In genomic region chr16:10527046-10527644, GRCm38 (mm10) we compare ENCODE assay signal across 15 mouse cellular contexts. TPM values are rescaled to one million over a fixed set of nuclear protein-coding genes. Genes with fewer than 3 reads are reported as not detected.
A peak's percentile ranks its signal among the peaks of the same experiment; 100 is the strongest.
DNase-seq lines count a peak whose midpoint lies in the region; ATAC-seq and TF ChIP-seq lines count a peak whose summit lies in the region.
"Had no signal": no experiment of that assay in that cellular context is flagged by ENCODE, and none has a peak within 500 bp of the region (broad histone marks: within the 10 kb centered on the region; RNA-seq: fewer than 3 reads in every experiment).

No protein-coding gene starts in this region.

- no peaks in the 10 kb centered on the region for H3K27me3 ChIP-seq in kidney, postnatal 0 days (ENCODE audit: insufficient read depth, low read length)
- no peaks in the 10 kb centered on the region for H3K27me3 ChIP-seq in kidney, embryonic 14.5 days (ENCODE audit: control insufficient read depth, insufficient read depth, low read length)
- no peaks in the 10 kb centered on the region for H3K27me3 ChIP-seq in midbrain, postnatal 0 days (ENCODE audit: insufficient read depth, low read length)
- H3K27me3 ChIP-seq in midbrain, embryonic 16.5 days (ENCODE audit: control insufficient read depth, insufficient read depth, low read depth, low read length): no peaks in the 10 kb centered on the region
- H3K27me3 ChIP-seq in hindbrain, postnatal 0 days (ENCODE audit: insufficient read depth, low read length): no peaks in the 10 kb centered on the region
- H3K27me3 ChIP-seq: liver, embryonic 13.5 days; midbrain, embryonic 15.5 days; neural tube, embryonic 13.5 days had no signal

- H3K4me2 ChIP-seq in kidney, postnatal 0 days (ENCODE audit: low read length): no peak overlapping the region
- H3K4me2 ChIP-seq in kidney, embryonic 14.5 days (replicated peaks; ENCODE audit: low read depth, low read length): no peak overlapping the region
- H3K4me2 ChIP-seq in midbrain, postnatal 0 days (ENCODE audit: low read depth, low read length, poor library complexity, severe bottlenecking): no peak overlapping the region
- no peak overlapping the region for H3K4me2 ChIP-seq in midbrain, embryonic 16.5 days (ENCODE audit: low read length)
- H3K4me2 ChIP-seq in hindbrain, postnatal 0 days (ENCODE audit: low read depth, low read length): no peak overlapping the region
- H3K4me2 ChIP-seq: liver, embryonic 13.5 days; midbrain, embryonic 15.5 days; neural tube, embryonic 13.5 days had no signal

- H3K9ac ChIP-seq in kidney, postnatal 0 days (ENCODE audit: low read depth, low read length): no peak overlapping the region
- H3K9ac ChIP-seq in kidney, embryonic 14.5 days (ENCODE audit: low read depth, low read length): no peak overlapping the region
- no peak overlapping the region for H3K9ac ChIP-seq in midbrain, postnatal 0 days (replicated peaks; ENCODE audit: low read length, poor library complexity, severe bottlenecking)
- H3K9ac ChIP-seq in midbrain, embryonic 16.5 days (ENCODE audit: low read depth, low read length): no peak overlapping the region; the same call in 1 of the 2 replicates
- no peak overlapping the region for H3K9ac ChIP-seq in hindbrain, postnatal 0 days (replicated peaks; ENCODE audit: low read length)
- H3K9ac ChIP-seq: liver, embryonic 13.5 days; midbrain, embryonic 15.5 days; neural tube, embryonic 13.5 days had no signal

- ATAC-seq in kidney, postnatal 0 days (replicated peaks; ENCODE audit: low FRiP score, low read depth): no peak; the same call in 1 of the 2 replicates
- no peak for ATAC-seq in kidney, embryonic 14.5 days (ENCODE audit: low FRiP score, low TSS enrichment)
- ATAC-seq in midbrain, postnatal 0 days (ENCODE audit: low FRiP score): 0 out of 2 replicates have a peak, but pooled peaks have one; percentile 29
- no peak; the same call in 1 of the 2 replicates for ATAC-seq in midbrain, embryonic 16.5 days
- peak; percentile 66 for ATAC-seq in hindbrain, postnatal 0 days
- ATAC-seq: midbrain, embryonic 15.5 days had no signal

- peak; percentile 60 for DNase-seq in cerebellum, adult 11-12 months
- no peak for DNase-seq in cerebellum, adult 8-10 months
- DNase-seq in kidney, postnatal 0 days (ENCODE audit: low spot score): no peak
- DNase-seq in midbrain, postnatal 0 days (ENCODE audit: low spot score): peak; percentile 45
- peak; percentile 34 for DNase-seq in hindbrain, postnatal 0 days (ENCODE audit: low spot score)
- no peak for DNase-seq in heart, adult 8-10 months (ENCODE audit: low spot score)
- DNase-seq: adrenal gland, postnatal 10 days; heart, postnatal 36 days; liver, embryonic 13.5 days; retina, postnatal 1 day; thymus, adult 2 months had no signal

- H3K27ac ChIP-seq in kidney, postnatal 0 days: no peak overlapping the region
- no peak overlapping the region for H3K27ac ChIP-seq in kidney, embryonic 14.5 days (ENCODE audit: low read depth, low read length)
- no peak overlapping the region for H3K27ac ChIP-seq in midbrain, postnatal 0 days (ENCODE audit: low read depth, low read length)
- H3K27ac ChIP-seq in midbrain, embryonic 16.5 days (ENCODE audit: low read length): no peak overlapping the region
- H3K27ac ChIP-seq in hindbrain, postnatal 0 days: no peak overlapping the region
- H3K27ac ChIP-seq: liver, embryonic 13.5 days; midbrain, embryonic 15.5 days; neural tube, embryonic 13.5 days had no signal

- TF ChIP-seq CTCF in kidney, postnatal 0 days (IDR thresholded peaks at IDR 0.05; ENCODE audit: low read depth): peak; percentile 16; the same call in 1 of the 2 replicates
- peak; percentile 51 for TF ChIP-seq CTCF in midbrain, postnatal 0 days (IDR thresholded peaks at IDR 0.05)
- TF ChIP-seq CTCF in hindbrain, postnatal 0 days (IDR thresholded peaks at IDR 0.05; ENCODE audit: low read depth): peak; percentile 43

- H3K36me3 ChIP-seq in kidney, postnatal 0 days (ENCODE audit: insufficient read depth, low read length): 0 out of 2 replicates have a peak, but pooled peaks cover 7% of the 10 kb centered on the region
- peaks cover 6% of the 10 kb centered on the region; the same call in 1 of the 2 replicates for H3K36me3 ChIP-seq in kidney, embryonic 14.5 days (ENCODE audit: control insufficient read depth, insufficient read depth, low read length)
- peaks cover 20% of the 10 kb centered on the region; the same call in 1 of the 2 replicates for H3K36me3 ChIP-seq in midbrain, postnatal 0 days (ENCODE audit: insufficient read depth, low read length)
- peaks cover 5% of the 10 kb centered on the region for H3K36me3 ChIP-seq in midbrain, embryonic 16.5 days (ENCODE audit: control insufficient read depth, insufficient read depth, low read length)
- no peaks in the 10 kb centered on the region for H3K36me3 ChIP-seq in hindbrain, postnatal 0 days (ENCODE audit: insufficient read depth, low read length)
- H3K36me3 ChIP-seq: liver, embryonic 13.5 days; midbrain, embryonic 15.5 days had no signal

- no peaks in the 10 kb centered on the region for H3K9me3 ChIP-seq in kidney, postnatal 0 days (replicated peaks; ENCODE audit: low read length)
- no peaks in the 10 kb centered on the region for H3K9me3 ChIP-seq in kidney, embryonic 14.5 days (ENCODE audit: control insufficient read depth, low read length)
- H3K9me3 ChIP-seq in midbrain, postnatal 0 days (ENCODE audit: low read length): no peaks in the 10 kb centered on the region
- no peaks in the 10 kb centered on the region for H3K9me3 ChIP-seq in midbrain, embryonic 16.5 days (replicated peaks; ENCODE audit: control insufficient read depth, low read length, poor library complexity, severe bottlenecking)
- no peaks in the 10 kb centered on the region for H3K9me3 ChIP-seq in hindbrain, postnatal 0 days (ENCODE audit: low read length)
- H3K9me3 ChIP-seq: liver, embryonic 13.5 days; midbrain, embryonic 15.5 days; neural tube, embryonic 13.5 days had no signal

- no peak overlapping the region for H3K4me3 ChIP-seq in kidney, postnatal 0 days (replicated peaks; ENCODE audit: low read depth, low read length)
- no peak overlapping the region for H3K4me3 ChIP-seq in kidney, embryonic 14.5 days (ENCODE audit: low read length)
- no peak overlapping the region for H3K4me3 ChIP-seq in midbrain, postnatal 0 days (ENCODE audit: low read depth, low read length)
- no peak overlapping the region for H3K4me3 ChIP-seq in midbrain, embryonic 16.5 days (ENCODE audit: low read depth, low read length)
- no peak overlapping the region for H3K4me3 ChIP-seq in hindbrain, postnatal 0 days (ENCODE audit: low read length)
- H3K4me3 ChIP-seq: liver, embryonic 13.5 days; midbrain, embryonic 15.5 days; neural tube, embryonic 13.5 days had no signal

- no peaks in the 10 kb centered on the region for H3K4me1 ChIP-seq in kidney, postnatal 0 days (replicated peaks; ENCODE audit: insufficient read depth, low read length)
- no peaks in the 10 kb centered on the region for H3K4me1 ChIP-seq in kidney, embryonic 14.5 days (ENCODE audit: control insufficient read depth, insufficient read depth, low read length)
- no peaks in the 10 kb centered on the region for H3K4me1 ChIP-seq in midbrain, postnatal 0 days (ENCODE audit: insufficient read depth, low read length)
- H3K4me1 ChIP-seq in midbrain, embryonic 16.5 days (ENCODE audit: control insufficient read depth, insufficient read depth, low read length): no peaks in the 10 kb centered on the region
- H3K4me1 ChIP-seq in hindbrain, postnatal 0 days (ENCODE audit: insufficient read depth, low read length): no peaks in the 10 kb centered on the region
- H3K4me1 ChIP-seq: midbrain, embryonic 15.5 days; neural tube, embryonic 13.5 days had no signal

- 81% methylated on average over 6 of the region's 6 CpGs for WGBS in kidney, postnatal 0 days
- WGBS in kidney, embryonic 14.5 days: 75% methylated on average over 6 of the region's 6 CpGs
- WGBS in midbrain, postnatal 0 days: 79% methylated on average over 6 of the region's 6 CpGs
- 87% methylated on average over 6 of the region's 6 CpGs for WGBS in midbrain, embryonic 16.5 days
- 60% methylated on average over 6 of the region's 6 CpGs for WGBS in hindbrain, postnatal 0 days

RNA-seq across cellular contexts. Expression of gene Dexi, which starts 15.7 kb away (rescaled TPM):
- polyA plus RNA-seq in kidney, postnatal 0 days (2015; fragmentation: Nextera tagmentation; extraction: Ambion mirVana): 17.3 and 21.7 TPM in 2 replicates
- polyA plus RNA-seq in kidney, embryonic 14.5 days (2014; fragmentation: Nextera tagmentation; extraction: Ambion mirVana): 27.4 and 32.5 TPM in 2 replicates
- total RNA-seq in midbrain, postnatal 0 days (2014; rRNA removed): 24.6 and 38.0 TPM in 2 replicates
- polyA plus RNA-seq in midbrain, postnatal 0 days (2015; fragmentation: Nextera tagmentation; extraction: Ambion mirVana): 16.7 and 18.2 TPM in 2 replicates
- polyA plus RNA-seq in midbrain, embryonic 16.5 days (2015; fragmentation: Nextera tagmentation; extraction: Ambion mirVana): 12.7 and 13.3 TPM in 2 replicates
- 36.2 and 50.7 TPM in 2 replicates for total RNA-seq in hindbrain, postnatal 0 days (2014; rRNA removed)
- 21.6 and 22.8 TPM in 2 replicates for polyA plus RNA-seq in hindbrain, postnatal 0 days (2015; fragmentation: Nextera tagmentation; extraction: Ambion mirVana)
- total RNA-seq in heart, adult 8-10 months (2022): 10 to 100 TPM; 36.4 to 38.7 (median 37.3) TPM

RNA-seq across cellular contexts. Expression of gene Clec16a, which starts 18.0 kb away (rescaled TPM):
- 32.5 and 35.0 TPM in 2 replicates for polyA plus RNA-seq in kidney, postnatal 0 days (2015; fragmentation: Nextera tagmentation; extraction: Ambion mirVana)
- polyA plus RNA-seq in kidney, embryonic 14.5 days (2014; fragmentation: Nextera tagmentation; extraction: Ambion mirVana): 38.4 and 46.3 TPM in 2 replicates
- 63.8 and 65.8 TPM in 2 replicates for total RNA-seq in midbrain, postnatal 0 days (2014; rRNA removed)
- polyA plus RNA-seq in midbrain, postnatal 0 days (2015; fragmentation: Nextera tagmentation; extraction: Ambion mirVana): 58.5 and 69.5 TPM in 2 replicates
- 70.0 and 74.0 TPM in 2 replicates for polyA plus RNA-seq in midbrain, embryonic 16.5 days (2015; fragmentation: Nextera tagmentation; extraction: Ambion mirVana)
- 62.5 and 70.1 TPM in 2 replicates for total RNA-seq in hindbrain, postnatal 0 days (2014; rRNA removed)
- polyA plus RNA-seq in hindbrain, postnatal 0 days (2015; fragmentation: Nextera tagmentation; extraction: Ambion mirVana): 62.8 and 67.8 TPM in 2 replicates
- total RNA-seq in heart, adult 8-10 months (2022): 10 to 100 TPM; 54.8 to 71.3 (median 63.2) TPM

RNA-seq across cellular contexts. Expression of gene Ciita, which starts 47.3 kb away (rescaled TPM):
- 0.93 and 0.95 TPM in 2 replicates for polyA plus RNA-seq in kidney, postnatal 0 days (2015; fragmentation: Nextera tagmentation; extraction: Ambion mirVana)
- polyA plus RNA-seq in kidney, embryonic 14.5 days (2014; fragmentation: Nextera tagmentation; extraction: Ambion mirVana): 0.31 and 1.4 TPM in 2 replicates
- total RNA-seq in midbrain, postnatal 0 days (2014; rRNA removed): under 0.01 and 0.09 TPM in 2 replicates
- 0.26 and 0.27 TPM in 2 replicates for polyA plus RNA-seq in midbrain, postnatal 0 days (2015; fragmentation: Nextera tagmentation; extraction: Ambion mirVana)
- 0.53 and 0.71 TPM in 2 replicates for polyA plus RNA-seq in midbrain, embryonic 16.5 days (2015; fragmentation: Nextera tagmentation; extraction: Ambion mirVana)
- total RNA-seq in hindbrain, postnatal 0 days (2014; rRNA removed): 0.07 TPM in 1 of 2 replicates, not detected in the other
- polyA plus RNA-seq in hindbrain, postnatal 0 days (2015; fragmentation: Nextera tagmentation; extraction: Ambion mirVana): 0.14 and 0.18 TPM in 2 replicates
- under 1 TPM; 0.35 to 0.92 (median 0.67) TPM for total RNA-seq in heart, adult 8-10 months (2022)

Comparison
In these comparisons a context has a peak if more than half of its experiments do, and no peak if none do; other contexts are left out.
1. DNase-seq: peak in cerebellum, adult 11-12 months (single experiment), midbrain, postnatal 0 days (single experiment) and hindbrain, postnatal 0 days (single experiment); none in cerebellum, adult 8-10 months (single experiment), kidney, postnatal 0 days (single experiment) and heart, adult 8-10 months (single experiment).
2. ATAC-seq: peak in midbrain, postnatal 0 days (single experiment) and hindbrain, postnatal 0 days (single experiment); none in kidney, postnatal 0 days (single experiment), kidney, embryonic 14.5 days (single experiment) and midbrain, embryonic 16.5 days (single experiment).
3. Peak in every context shown above with its lines, with median percentiles within 50 percentile points of each other: CTCF ChIP-seq.